Mouse (Mus musculus): Measurements from ENCODE around the gene Fstl5. TPM values are rescaled to one million over a fixed set of nuclear protein-coding genes. Genes with fewer than 3 reads are reported as not detected.
"Not testable (repeated sequence)": the region's sequence is repeated elsewhere in the genome, so short reads cannot be mapped to it uniquely, and the experiment has no call there.

Gene Fstl5
- polyA plus RNA-seq, 1 experiment from 2014 or later = 65.5 TPM

GRCm38 (mm10) chr3:76428775-76429372, 354.8 kb downstream of the Fstl5 start:
- no peaks in the 10 kb centered on the region for H3K27me3 ChIP-seq (ENCODE audit: control insufficient read depth, insufficient read depth, low read length)
- 70% methylated on average over 6 of the region's 6 CpGs for WGBS
- ATAC-seq (ENCODE audit: low FRiP score) (peak; percentile 76), DNase-seq (ENCODE audit: low spot score) (no peak)
- no peak overlapping the region for H3K9ac ChIP-seq
- H3K27ac ChIP-seq = 0 out of 2 replicates have a peak overlapping the region, but pooled peaks have one; percentile 54
- no peaks in the 10 kb centered on the region for H3K9me3 ChIP-seq (ENCODE audit: control insufficient read depth, low read length)
- H3K4me1 ChIP-seq (replicated peaks; ENCODE audit: control insufficient read depth, insufficient read depth, low read length) = no peaks in the 10 kb centered on the region
- H3K36me3 ChIP-seq (replicated peaks; ENCODE audit: control insufficient read depth, insufficient read depth) = no peaks in the 10 kb centered on the region
- H3K4me3 ChIP-seq (replicated peaks; ENCODE audit: low read length) = no peak overlapping the region
- H3K4me2 ChIP-seq (replicated peaks) = no peak overlapping the region

GRCm38 (mm10) chr3:76467229-76467874, 393.3 kb downstream of the Fstl5 start:
- DNase-seq (ENCODE audit: low spot score) (no peak), ATAC-seq (ENCODE audit: low FRiP score) (no peak)
- H3K27ac ChIP-seq = no peak overlapping the region
- H3K9ac ChIP-seq = no peak overlapping the region
- H3K27me3 ChIP-seq (ENCODE audit: control insufficient read depth, insufficient read depth, low read length) = no peaks in the 10 kb centered on the region
- H3K36me3 ChIP-seq (replicated peaks; ENCODE audit: control insufficient read depth, insufficient read depth) = no peaks in the 10 kb centered on the region
- no peak overlapping the region for H3K4me3 ChIP-seq (replicated peaks; ENCODE audit: low read length)
- H3K4me2 ChIP-seq (replicated peaks) = no peak overlapping the region
- no peaks in the 10 kb centered on the region for H3K9me3 ChIP-seq (ENCODE audit: control insufficient read depth, low read length)
- H3K4me1 ChIP-seq (replicated peaks; ENCODE audit: control insufficient read depth, insufficient read depth, low read length) = no peaks in the 10 kb centered on the region

DNA sequence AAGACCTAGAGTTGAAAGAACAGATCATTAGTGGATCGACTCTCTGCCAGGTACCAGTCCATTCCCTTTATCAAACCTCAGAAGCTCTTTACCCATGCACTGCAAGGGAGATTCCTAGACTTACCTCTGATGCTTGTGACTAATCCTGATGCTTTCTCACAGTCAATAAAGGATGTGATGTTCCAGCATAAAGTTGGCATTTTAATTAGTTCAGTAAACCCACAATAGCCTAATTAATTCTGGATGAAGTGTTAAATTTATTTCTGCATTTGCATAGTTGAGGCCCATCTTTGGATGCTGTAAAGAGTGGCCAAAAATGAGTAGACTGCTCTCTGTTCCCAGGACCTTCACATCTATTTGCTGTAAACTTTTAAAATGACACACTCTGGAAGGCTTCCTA, 394.1 kb downstream of the Fstl5 start:
- no peak overlapping the region for H3K4me3 ChIP-seq (replicated peaks; ENCODE audit: low read length)
- WGBS = 71% methylated on average over 1 of the region's 1 CpGs
- ATAC-seq (ENCODE audit: low FRiP score) = no peak

GRCm38 (mm10) chr3:76507891-76508290, 433.8 kb downstream of the Fstl5 start:
- H3K9ac ChIP-seq; H3K36me3 ChIP-seq (replicated peaks; ENCODE audit: control insufficient read depth, insufficient read depth); DNase-seq (ENCODE audit: low spot score); H3K4me1 ChIP-seq (replicated peaks; ENCODE audit: control insufficient read depth, insufficient read depth, low read length); H3K27ac ChIP-seq; H3K27me3 ChIP-seq (ENCODE audit: control insufficient read depth, insufficient read depth, low read length); ATAC-seq (ENCODE audit: low FRiP score); H3K4me2 ChIP-seq (replicated peaks); H3K4me3 ChIP-seq (replicated peaks; ENCODE audit: low read length); H3K9me3 ChIP-seq (ENCODE audit: control insufficient read depth, low read length): not testable (repeated sequence)
- WGBS = 82% methylated on average over 3 of the region's 3 CpGs

More for the DNA sequence above, 394.1 kb downstream of the Fstl5 start:
- no peak overlapping the region for H3K4me2 ChIP-seq (replicated peaks)
- H3K9ac ChIP-seq = no peak overlapping the region
- no peaks in the 10 kb centered on the region for H3K36me3 ChIP-seq (replicated peaks; ENCODE audit: control insufficient read depth, insufficient read depth)
- DNase-seq (ENCODE audit: low spot score) = no peak
- H3K9me3 ChIP-seq (ENCODE audit: control insufficient read depth, low read length) = no peaks in the 10 kb centered on the region
- no peaks in the 10 kb centered on the region for H3K4me1 ChIP-seq (replicated peaks; ENCODE audit: control insufficient read depth, insufficient read depth, low read length)
- H3K27ac ChIP-seq = no peak overlapping the region
- no peaks in the 10 kb centered on the region for H3K27me3 ChIP-seq (ENCODE audit: control insufficient read depth, insufficient read depth, low read length)

- 93% methylated on average over 14 of the region's 14 CpGs for WGBS
- DNase-seq (ENCODE audit: low spot score) (no peak), ATAC-seq (ENCODE audit: low FRiP score) (no peak)
- H3K4me1 ChIP-seq (replicated peaks; ENCODE audit: control insufficient read depth, insufficient read depth, low read length) = no peaks in the 10 kb centered on the region
- H3K4me3 ChIP-seq (replicated peaks; ENCODE audit: low read length) = no peak overlapping the region
- H3K27me3 ChIP-seq (ENCODE audit: control insufficient read depth, insufficient read depth, low read length) = no peaks in the 10 kb centered on the region
- H3K9ac ChIP-seq = no peak overlapping the region
- H3K9me3 ChIP-seq (ENCODE audit: control insufficient read depth, low read length) = no peaks in the 10 kb centered on the region
- H3K4me2 ChIP-seq (replicated peaks) = no peak overlapping the region
- no peak overlapping the region for H3K27ac ChIP-seq
- no peaks in the 10 kb centered on the region for H3K36me3 ChIP-seq (replicated peaks; ENCODE audit: control insufficient read depth, insufficient read depth)
Measured at GRCm38 (mm10) chr3:76508811-76509210, 434.7 kb downstream of the Fstl5 start.

DNA sequence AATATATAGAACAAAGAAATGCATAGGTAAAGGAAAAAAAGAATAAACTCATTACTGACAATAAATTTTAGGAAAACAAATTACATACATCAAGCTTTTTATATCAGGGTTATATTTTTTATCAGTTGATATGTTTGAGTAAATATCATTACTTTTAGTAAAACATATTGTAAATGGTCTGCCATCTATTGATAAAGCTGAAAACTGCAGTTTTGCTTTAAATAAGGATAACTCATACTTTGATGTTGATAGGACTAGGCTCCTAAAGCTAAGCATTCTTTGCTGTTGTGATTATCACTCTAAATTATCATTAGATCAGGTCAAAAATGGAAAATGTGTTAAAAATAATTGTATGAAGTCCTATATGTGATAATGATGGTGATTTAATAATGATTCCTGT, 493.3 kb downstream of the Fstl5 start:
- Histone ChIP-seq H3K9me3 (ENCODE audit: control insufficient read depth, low read length) (no peaks in the 10 kb centered on the region), H3K4me2 (replicated peaks) (no peak overlapping the region), H3K4me3 (replicated peaks; ENCODE audit: low read length) (no peak overlapping the region), H3K4me1 (replicated peaks; ENCODE audit: control insufficient read depth, insufficient read depth, low read length) (no peaks in the 10 kb centered on the region), H3K27ac (no peak overlapping the region), H3K27me3 (ENCODE audit: control insufficient read depth, insufficient read depth, low read length) (no peaks in the 10 kb centered on the region), H3K9ac (no peak overlapping the region), H3K36me3 (replicated peaks; ENCODE audit: control insufficient read depth, insufficient read depth) (no peaks in the 10 kb centered on the region)
- no peak for ATAC-seq (ENCODE audit: low FRiP score)
- peak; percentile 41 for DNase-seq (ENCODE audit: low spot score)

- Histone ChIP-seq H3K9ac (no peak overlapping the region), H3K27ac (no peak overlapping the region), H3K9me3 (ENCODE audit: control insufficient read depth, low read length) (no peaks in the 10 kb centered on the region), H3K27me3 (ENCODE audit: control insufficient read depth, insufficient read depth, low read length) (no peaks in the 10 kb centered on the region), H3K36me3 (replicated peaks; ENCODE audit: control insufficient read depth, insufficient read depth) (no peaks in the 10 kb centered on the region), H3K4me1 (replicated peaks; ENCODE audit: control insufficient read depth, insufficient read depth, low read length) (0 out of 2 replicates have a peak, but pooled peaks cover 4% of the 10 kb centered on the region), H3K4me2 (replicated peaks) (no peak overlapping the region), H3K4me3 (replicated peaks; ENCODE audit: low read length) (no peak overlapping the region)
- DNase-seq (ENCODE audit: low spot score) (no peak), ATAC-seq (ENCODE audit: low FRiP score) (no peak)
- 64% methylated on average over 3 of the region's 3 CpGs for WGBS
Measured at GRCm38 (mm10) chr3:76572478-76572877, 498.4 kb downstream of the Fstl5 start.

- peak; percentile 40; the same call in 1 of the 2 replicates for ATAC-seq (ENCODE audit: low FRiP score)
- no peaks in the 10 kb centered on the region for H3K27me3 ChIP-seq (ENCODE audit: control insufficient read depth, insufficient read depth, low read length)
- no peaks in the 10 kb centered on the region for H3K9me3 ChIP-seq (ENCODE audit: control insufficient read depth, low read length)
- no peak overlapping the region for H3K9ac ChIP-seq
- H3K27ac ChIP-seq = no peak overlapping the region
- WGBS = 34% methylated on average over 3 of the region's 3 CpGs
- no peak overlapping the region for H3K4me2 ChIP-seq (replicated peaks)
- H3K4me1 ChIP-seq (replicated peaks; ENCODE audit: control insufficient read depth, insufficient read depth, low read length) = 0 out of 2 replicates have a peak, but pooled peaks cover 4% of the 10 kb centered on the region
- no peak for DNase-seq (ENCODE audit: low spot score)
- no peak overlapping the region for H3K4me3 ChIP-seq (replicated peaks; ENCODE audit: low read length)
- no peaks in the 10 kb centered on the region for H3K36me3 ChIP-seq (replicated peaks; ENCODE audit: control insufficient read depth, insufficient read depth)
Measured at GRCm38 (mm10) chr3:76572920-76573541, 499.0 kb downstream of the Fstl5 start.

DNA sequence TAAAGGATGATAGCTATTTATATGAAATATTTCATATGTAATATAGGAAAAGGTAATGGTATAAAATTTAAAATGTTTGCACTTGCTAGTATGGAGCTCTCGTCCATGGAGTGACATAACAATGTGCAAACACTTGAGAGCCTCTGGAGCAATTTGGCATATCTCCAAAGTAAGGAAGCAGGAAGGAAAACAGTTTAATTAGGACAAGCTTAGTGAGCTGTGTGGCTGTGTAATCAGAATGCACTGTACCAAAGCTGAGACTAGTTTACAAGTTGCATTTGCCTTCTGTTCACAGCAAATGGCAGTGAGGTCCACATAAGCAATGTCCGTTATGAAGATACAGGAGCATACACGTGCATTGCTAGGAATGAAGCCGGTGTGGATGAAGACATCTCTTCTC, 519.1 kb downstream of the Fstl5 start:
- Histone ChIP-seq H3K27me3 (ENCODE audit: control insufficient read depth, insufficient read depth, low read length) (no peaks in the 10 kb centered on the region), H3K27ac (no peak overlapping the region), H3K36me3 (replicated peaks; ENCODE audit: control insufficient read depth, insufficient read depth) (no peaks in the 10 kb centered on the region), H3K4me2 (replicated peaks) (no peak overlapping the region), H3K4me1 (replicated peaks; ENCODE audit: control insufficient read depth, insufficient read depth, low read length) (no peaks in the 10 kb centered on the region; the same call in 1 of the 2 replicates), H3K9me3 (ENCODE audit: control insufficient read depth, low read length) (no peaks in the 10 kb centered on the region), H3K4me3 (replicated peaks; ENCODE audit: low read length) (no peak overlapping the region), H3K9ac (no peak overlapping the region)
- DNase-seq (ENCODE audit: low spot score) = peak; percentile 32
- WGBS = 71% methylated on average over 4 of the region's 4 CpGs
- peak; percentile 65 for ATAC-seq (ENCODE audit: low FRiP score)

Measured in hindbrain, embryonic 14.5 days (tissue).